Mouse (Mus musculus) cerebellum, postnatal 36 days (tissue): Measurements from ENCODE around the gene Helb.
A peak's percentile ranks its signal among the peaks of the same experiment; 100 is the strongest.

Experiments
- DNase-seq, 2 experiments: peaks; one replicate each; pipeline ENCODE4 v3.0.0; 2021 to 2022; ENCODE audit warnings: mixed read lengths in 2 of 2

Gene Helb

DNA sequence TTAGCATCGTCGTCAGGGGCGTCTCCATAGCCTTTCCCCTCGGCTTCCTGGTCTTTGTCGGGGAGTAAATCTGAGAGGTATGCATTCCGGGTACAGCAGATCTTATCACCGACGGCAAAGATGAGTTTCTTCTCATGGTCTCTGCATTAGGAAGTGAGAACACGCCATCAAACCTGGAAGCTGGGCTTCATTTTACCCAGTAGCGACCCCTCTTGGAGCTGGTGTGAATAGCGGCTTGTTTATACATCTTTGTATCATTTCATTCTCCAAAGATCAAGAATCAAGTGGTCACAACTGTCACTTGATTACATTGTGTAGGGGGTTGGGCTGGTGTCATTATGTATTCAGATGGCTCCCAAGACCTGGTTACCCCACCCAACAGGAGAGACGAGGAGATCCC, 20.2 kb downstream of the Helb start:
- DNase-seq, result no peak

- DNase-seq, result no peak
These were observed 34.9 kb downstream of the Helb start for GRCm38 (mm10) chr10:120077850-120078249.

DNA sequence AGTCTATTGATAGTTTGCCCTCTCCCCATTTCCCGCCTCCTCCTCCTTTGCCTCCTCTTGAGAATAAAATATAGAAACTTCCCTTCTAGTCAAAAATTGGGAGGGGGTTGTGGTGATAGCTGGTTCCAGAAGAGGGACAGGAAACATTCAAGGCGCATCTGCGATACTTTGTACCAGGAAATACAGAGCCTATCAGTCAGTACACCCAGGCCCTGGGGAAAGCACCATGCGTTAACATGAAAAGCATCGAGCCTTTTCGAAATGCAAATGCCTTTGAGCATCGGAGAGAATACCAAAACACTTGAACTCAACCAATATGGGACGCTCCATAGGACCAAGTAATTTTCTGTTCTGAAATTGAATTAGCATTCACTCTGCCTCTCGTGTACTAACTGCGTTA, 46.5 kb downstream of the Helb start:
- no peak for DNase-seq

DNA sequence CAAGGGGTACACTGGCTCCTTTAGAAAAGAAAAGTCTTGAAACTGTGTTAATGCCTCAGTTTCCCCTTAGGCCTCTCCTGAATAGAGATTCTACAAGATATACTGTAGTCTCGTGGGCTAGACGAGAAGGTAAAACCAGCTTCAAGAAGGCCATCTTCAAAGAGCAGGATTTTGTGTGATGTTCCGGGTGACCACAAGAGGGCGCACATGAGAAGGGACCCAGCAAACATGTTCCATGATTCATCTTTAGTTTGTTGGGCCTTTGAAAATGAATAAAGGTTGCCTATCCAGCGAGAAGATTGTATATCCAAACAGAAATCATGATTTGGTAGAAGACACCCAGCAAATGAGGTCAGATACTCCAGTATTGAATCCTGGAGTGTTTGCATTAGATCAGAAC, 48.4 kb downstream of the Helb start:
- peak; percentile 48 to 55 for DNase-seq

DNA sequence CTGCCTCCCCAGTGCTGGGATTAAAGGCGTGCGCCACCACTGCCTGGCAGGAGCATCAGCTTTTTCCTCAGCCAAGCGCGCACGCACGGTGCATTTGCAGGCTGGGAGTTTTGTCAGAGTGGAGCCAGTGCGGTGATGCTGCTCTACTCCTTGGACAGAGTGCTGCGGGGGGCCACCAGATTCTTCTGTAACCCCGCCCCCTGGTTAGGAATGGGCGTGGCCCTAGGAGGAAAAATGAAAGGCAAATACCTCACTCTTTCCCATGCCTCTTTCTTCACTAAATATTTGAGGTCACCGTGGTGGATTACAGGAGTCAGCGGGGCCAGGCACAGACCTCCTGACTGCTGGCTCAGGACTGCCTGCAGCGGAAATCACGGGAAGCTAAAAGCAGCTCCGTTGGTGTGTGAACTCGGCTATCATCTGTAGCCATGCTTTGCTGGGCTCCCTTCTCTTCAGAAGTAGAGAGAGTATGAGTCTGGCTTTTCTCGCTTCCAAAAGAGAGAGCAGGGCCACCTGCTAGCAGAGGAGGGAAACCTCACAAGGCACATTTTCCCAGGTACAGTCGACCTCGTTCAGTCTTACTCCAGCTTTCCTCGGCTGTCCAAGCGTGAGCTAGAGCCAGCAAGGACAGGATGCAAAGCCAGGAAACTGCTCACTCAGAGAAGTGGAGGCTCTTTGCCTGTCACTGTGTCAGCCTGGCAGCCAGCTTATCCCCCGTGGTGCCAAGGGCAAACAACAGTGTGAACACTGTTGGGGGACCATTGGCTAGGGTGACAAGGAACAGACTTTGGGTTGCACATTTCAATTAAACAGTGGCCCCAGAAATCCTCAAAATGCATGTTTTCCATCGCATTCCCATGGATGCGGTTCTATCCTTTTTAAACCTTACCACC, 51.3 kb downstream of the Helb start:
- DNase-seq, result no peak

DNA sequence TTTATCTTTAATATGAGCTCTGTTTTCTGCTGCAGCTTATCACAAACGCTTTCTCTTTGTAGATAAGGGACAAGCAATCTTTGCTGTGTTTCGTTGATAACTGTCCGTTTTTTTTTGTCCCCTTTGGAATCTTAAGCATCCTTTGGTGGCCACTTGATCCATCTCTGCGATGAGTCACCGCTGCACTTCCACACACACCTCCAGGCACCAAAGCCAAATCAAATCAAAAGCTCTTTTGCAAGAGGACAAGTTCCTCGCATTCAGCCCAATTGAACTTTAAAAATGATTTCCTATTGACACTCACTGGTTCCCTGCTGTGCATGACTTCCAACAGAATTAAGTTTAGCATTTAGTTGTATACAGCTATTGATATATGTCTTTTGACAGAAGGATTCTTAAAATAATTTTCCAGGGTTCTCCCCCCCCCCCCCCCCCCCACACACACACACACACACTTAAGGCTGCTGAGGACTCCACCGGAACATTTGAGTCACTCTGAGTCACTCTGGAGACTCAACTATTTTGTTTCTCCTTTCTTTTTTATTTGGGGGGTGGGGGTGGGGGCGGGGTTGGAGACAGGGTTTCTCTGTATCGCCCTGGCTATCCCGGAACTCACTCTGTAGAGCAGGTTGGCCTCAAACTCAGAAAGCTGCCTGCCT, 52.1 kb downstream of the Helb start:
- no peak for DNase-seq

GRCm38 (mm10) chr10:120044714-120045234, 68.0 kb downstream of the Helb start:
- no peak for DNase-seq

DNA sequence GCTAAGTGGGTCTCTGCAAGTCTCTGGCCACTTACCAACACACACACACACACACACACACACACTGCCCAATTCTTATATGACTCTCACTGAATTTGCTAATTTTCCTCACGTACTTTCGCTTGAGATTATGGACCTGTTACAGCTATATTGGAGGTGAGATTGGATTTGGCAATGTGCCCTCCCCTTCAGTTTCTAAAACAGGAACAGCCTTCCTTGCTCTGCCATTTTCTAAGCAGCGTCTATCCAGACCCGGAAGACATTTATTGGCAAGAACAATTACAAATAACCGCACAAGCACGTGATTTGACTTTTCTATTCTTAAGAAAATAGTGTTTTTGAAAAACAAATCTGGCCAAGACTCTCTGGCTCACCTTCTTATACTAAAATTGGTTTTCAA, 68.5 kb downstream of the Helb start:
- no peak for DNase-seq

DNA sequence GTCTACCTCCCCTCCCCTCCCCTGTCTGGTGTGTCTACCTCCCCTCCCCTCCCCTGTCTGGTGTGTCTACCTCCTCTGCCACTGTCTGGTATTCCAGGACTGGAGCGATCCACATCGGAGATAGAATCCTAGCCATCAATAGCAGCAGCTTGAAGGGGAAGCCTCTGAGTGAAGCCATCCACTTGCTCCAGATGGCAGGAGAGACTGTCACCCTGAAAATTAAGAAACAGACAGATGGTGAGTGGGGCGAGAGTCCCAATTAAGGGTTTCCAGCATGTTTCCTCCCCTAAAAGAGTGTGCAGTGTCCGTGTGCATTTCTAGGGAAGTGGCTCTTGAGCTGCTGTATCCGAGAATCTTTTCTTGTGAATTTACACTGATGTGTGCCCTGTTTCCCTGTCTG, 74.6 kb downstream of the Helb start:
- no peak for DNase-seq

GRCm38 (mm10) chr10:120035824-120036223, 77.0 kb downstream of the Helb start:
- DNase-seq, result no peak

- DNase-seq, result no peak
These were observed 77.5 kb downstream of the Helb start for GRCm38 (mm10) chr10:120035211-120035733.

- no peak for DNase-seq
These were observed 78.9 kb downstream of the Helb start for GRCm38 (mm10) chr10:120033866-120034265.
